Mouse (Mus musculus) forebrain, embryonic 15.5 days (tissue): Measurements from ENCODE around the gene Qtrt1. TPM values are rescaled to one million over a fixed set of nuclear protein-coding genes. Genes with fewer than 3 reads are reported as not detected.
"Not testable (repeated sequence)": the region's sequence is repeated elsewhere in the genome, so short reads cannot be mapped to it uniquely, and the experiment has no call there.

Source experiments
- ATAC-seq: fragments of 200-750 bp; cut with Nextera tagmentation; replicated peaks from 2 replicates; pipeline ENCODE4 v1.8.0; 2017; ENCODE audit warnings: mild to moderate bottlenecking, moderate TSS enrichment, moderate library complexity
- H3K27ac ChIP-seq: fragments of 300-500 bp; sonication (generic); replicated peaks from 2 replicates; pipeline ENCODE4 v1.5.1; 2015; ENCODE audit warnings: mild to moderate bottlenecking, inconsistent platforms
- H3K27me3 ChIP-seq: fragments of 300-500 bp; sonication (generic); 2 replicates; pipeline ENCODE4 v1.6.1; 2015; ENCODE audit warnings: inconsistent platforms
- H3K36me3 ChIP-seq: fragments of 300-500 bp; sonication (generic); 2 replicates; pipeline ENCODE4 v1.6.1; 2015; ENCODE audit warnings: mild to moderate bottlenecking, inconsistent platforms
- H3K4me1 ChIP-seq: fragments of 300-500 bp; sonication (generic); 2 replicates; pipeline ENCODE4 v1.6.1; 2015; ENCODE audit warnings: inconsistent platforms
- H3K4me2 ChIP-seq: fragments of 300-500 bp; sonication (generic); replicated peaks from 2 replicates; pipeline ENCODE4 v1.6.1; 2015; ENCODE audit warnings: mild to moderate bottlenecking, inconsistent platforms
- H3K4me3 ChIP-seq: fragments of 300-500 bp; sonication (generic); 2 replicates; pipeline ENCODE4 v1.5.1; 2015; ENCODE audit warnings: mild to moderate bottlenecking, inconsistent platforms
- H3K9ac ChIP-seq: fragments of 300-500 bp; sonication (generic); replicated peaks from 2 replicates; pipeline ENCODE4 v1.6.1; 2015; ENCODE audit warnings: mild to moderate bottlenecking, inconsistent platforms
- H3K9me3 ChIP-seq: fragments of 300-500 bp; sonication (generic); 2 replicates; pipeline ENCODE4 v1.6.1; 2016; ENCODE audit warnings: inconsistent platforms
- WGBS: fragments of 180-500 bp; shearing (Covaris S2); methylation state at CpG from one replicate; pipeline ENCODE4 v1.1.7; 2015; ENCODE audit warnings: mixed read lengths; 5-methylcytosine and 5-hydroxymethylcytosine counted together
- polyA plus RNA-seq: library from polyadenylated mRNA; unstranded; fragments of >200 nt; fragmentation: Nextera tagmentation; extraction: Ambion mirVana; gene quantifications from 2 replicates; pipeline ENCODE4 v1.2.1, GENCODE M21; 2015

Gene Qtrt1
- polyA plus RNA-seq, 1 experiment from 2014 or later = 49.1 TPM

GRCm38 (mm10) chr9:21454556-21454955 is 42.9 kb downstream of the Qtrt1 start:
- 83% methylated on average over 4 of the region's 4 CpGs for WGBS
- no peak for ATAC-seq

GRCm38 (mm10) chr9:21455103-21455770 is 43.6 kb downstream of the Qtrt1 start:
- ATAC-seq = no peak
- H3K9me3 ChIP-seq = no peaks in the 10 kb centered on the region
- no peak overlapping the region for H3K27ac ChIP-seq
- H3K4me1 ChIP-seq = no peaks in the 10 kb centered on the region
- H3K4me3 ChIP-seq = no peak overlapping the region
- no peak overlapping the region for H3K4me2 ChIP-seq
- no peaks in the 10 kb centered on the region for H3K36me3 ChIP-seq
- H3K9ac ChIP-seq = no peak overlapping the region
- H3K27me3 ChIP-seq = no peaks in the 10 kb centered on the region
- 63% methylated on average over 4 of the region's 4 CpGs for WGBS

More at GRCm38 (mm10) chr9:21454556-21454955, 42.9 kb downstream of the Qtrt1 start:
- H3K9me3 ChIP-seq = no peaks in the 10 kb centered on the region
- no peaks in the 10 kb centered on the region for H3K36me3 ChIP-seq
- no peak overlapping the region for H3K9ac ChIP-seq
- no peak overlapping the region for H3K4me2 ChIP-seq
- no peaks in the 10 kb centered on the region for H3K27me3 ChIP-seq
- H3K4me3 ChIP-seq = no peak overlapping the region
- H3K27ac ChIP-seq = no peak overlapping the region
- no peaks in the 10 kb centered on the region for H3K4me1 ChIP-seq

- no peak overlapping the region for H3K27ac ChIP-seq
- no peaks in the 10 kb centered on the region for H3K27me3 ChIP-seq
- 90% methylated on average over 7 of the region's 7 CpGs for WGBS
- ATAC-seq = no peak
- no peaks in the 10 kb centered on the region for H3K9me3 ChIP-seq
- no peaks in the 10 kb centered on the region for H3K4me1 ChIP-seq
- H3K4me3 ChIP-seq = no peak overlapping the region
- no peaks in the 10 kb centered on the region for H3K36me3 ChIP-seq
- H3K4me2 ChIP-seq = no peak overlapping the region
- no peak overlapping the region for H3K9ac ChIP-seq
These were observed 44.8 kb downstream of the Qtrt1 start for GRCm38 (mm10) chr9:21456246-21456929.

GRCm38 (mm10) chr9:21456930-21457634 is 45.4 kb downstream of the Qtrt1 start:
- Histone ChIP-seq H3K27ac (no peak overlapping the region), H3K9ac (no peak overlapping the region), H3K36me3 (no peaks in the 10 kb centered on the region), H3K4me1 (no peaks in the 10 kb centered on the region), H3K27me3 (no peaks in the 10 kb centered on the region), H3K4me2 (no peak overlapping the region), H3K9me3 (no peaks in the 10 kb centered on the region), H3K4me3 (no peak overlapping the region)
- ATAC-seq = no peak
- WGBS = 83% methylated on average over 10 of the region's 10 CpGs

- Histone ChIP-seq H3K4me3 (no peak overlapping the region), H3K4me1 (0 out of 2 replicates have a peak, but pooled peaks cover 3% of the 10 kb centered on the region), H3K9me3 (no peaks in the 10 kb centered on the region), H3K27ac (no peak overlapping the region), H3K27me3 (no peaks in the 10 kb centered on the region), H3K4me2 (no peak overlapping the region), H3K36me3 (no peaks in the 10 kb centered on the region), H3K9ac (no peak overlapping the region)
- WGBS = 72% methylated on average over 3 of the region's 3 CpGs
- no peak for ATAC-seq
These were observed 47.2 kb downstream of the Qtrt1 start for GRCm38 (mm10) chr9:21458821-21459220.

GRCm38 (mm10) chr9:21460400-21460940 is 48.8 kb downstream of the Qtrt1 start:
- no peak overlapping the region for H3K4me3 ChIP-seq
- no peak for ATAC-seq
- WGBS = 96% methylated on average over 3 of the region's 3 CpGs

GRCm38 (mm10) chr9:21463138-21463590 is 51.5 kb downstream of the Qtrt1 start:
- Histone ChIP-seq H3K9me3 (no peaks in the 10 kb centered on the region), H3K4me1 (peaks cover 7% of the 10 kb centered on the region; the same call in 1 of the 2 replicates), H3K27ac (0 out of 2 replicates have a peak overlapping the region, but pooled peaks have one; percentile 19), H3K4me2 (no peak overlapping the region), H3K4me3 (no peak overlapping the region), H3K9ac (no peak overlapping the region), H3K27me3 (no peaks in the 10 kb centered on the region), H3K36me3 (peaks cover 9% of the 10 kb centered on the region; the same call in 1 of the 2 replicates)
- no peak for ATAC-seq
- WGBS = 89% methylated on average over 5 of the region's 5 CpGs

More at GRCm38 (mm10) chr9:21460400-21460940, 48.8 kb downstream of the Qtrt1 start:
- Histone ChIP-seq H3K27me3 (no peaks in the 10 kb centered on the region), H3K36me3 (peaks cover under 1% of the 10 kb centered on the region; the same call in 1 of the 2 replicates), H3K9ac (no peak overlapping the region), H3K27ac (no peak overlapping the region), H3K4me1 (peaks cover 7% of the 10 kb centered on the region; the same call in 1 of the 2 replicates), H3K9me3 (no peaks in the 10 kb centered on the region), H3K4me2 (no peak overlapping the region)

GRCm38 (mm10) chr9:21463766-21464564 is 52.3 kb downstream of the Qtrt1 start:
- Histone ChIP-seq H3K27ac (no peak overlapping the region), H3K36me3 (peaks cover 14% of the 10 kb centered on the region), H3K4me1 (peaks cover 7% of the 10 kb centered on the region; the same call in 1 of the 2 replicates)

GRCm38 (mm10) chr9:21464565-21464928 is 52.9 kb downstream of the Qtrt1 start:
- peaks cover 20% of the 10 kb centered on the region for H3K36me3 ChIP-seq
- not testable (repeated sequence) for H3K9me3 ChIP-seq, ATAC-seq

More at GRCm38 (mm10) chr9:21463766-21464564, 52.3 kb downstream of the Qtrt1 start:
- no peaks in the 10 kb centered on the region for H3K27me3 ChIP-seq
- no peak overlapping the region for H3K4me2 ChIP-seq
- no peak overlapping the region for H3K4me3 ChIP-seq
- H3K9me3 ChIP-seq = no peaks in the 10 kb centered on the region
- 0 out of 2 replicates have a peak overlapping the region, but pooled peaks have one; percentile 10 for H3K9ac ChIP-seq
- ATAC-seq = no peak
- 92% methylated on average over 3 of the region's 3 CpGs for WGBS

GRCm38 (mm10) chr9:21469032-21470024 is 57.7 kb downstream of the Qtrt1 start:
- H3K4me1 ChIP-seq = no peaks in the 10 kb centered on the region
- no peak overlapping the region for H3K27ac ChIP-seq
- 87% methylated on average over 20 of the region's 20 CpGs for WGBS
- H3K9ac ChIP-seq = no peak overlapping the region
- no peak overlapping the region for H3K4me2 ChIP-seq
- peaks cover 56% of the 10 kb centered on the region for H3K36me3 ChIP-seq
- no peak overlapping the region for H3K4me3 ChIP-seq
- ATAC-seq = no peak
- H3K9me3 ChIP-seq = no peaks in the 10 kb centered on the region
- no peaks in the 10 kb centered on the region for H3K27me3 ChIP-seq

More at GRCm38 (mm10) chr9:21464565-21464928, 52.9 kb downstream of the Qtrt1 start:
- H3K4me2 ChIP-seq, H3K9ac ChIP-seq, H3K4me3 ChIP-seq, H3K4me1 ChIP-seq, H3K27me3 ChIP-seq, H3K27ac ChIP-seq: not testable (repeated sequence)
- WGBS = 89% methylated on average over 7 of the region's 7 CpGs
